8 mouse cellular contexts compared by ENCODE assay signal in genomic region chr12:52097650-52098070, GRCm38 (mm10). TPM values are rescaled to one million over a fixed set of nuclear protein-coding genes. Genes with fewer than 3 reads are reported as not detected.
DNase-seq lines count a peak whose midpoint lies in the region; ATAC-seq and TF ChIP-seq lines count a peak whose summit lies in the region.

Nubpl (plus strand) TSS chr12:52097737.

- H3K4me1 ChIP-seq in erythroblast, embryonic 14.5 days (ENCODE audit: control insufficient read depth) = peaks cover 6% of the 10 kb centered on the region
- H3K4me1 ChIP-seq in heart, embryonic 11.5 days (ENCODE audit: control insufficient read depth, insufficient read depth, low read length) = no peaks in the 10 kb centered on the region
- 0 out of 2 replicates have a peak, but pooled peaks cover 6% of the 10 kb centered on the region for H3K4me1 ChIP-seq in kidney, embryonic 16.5 days (ENCODE audit: insufficient read depth, low read length)
- no peaks in the 10 kb centered on the region; the same call in 1 of the 2 replicates for H3K4me1 ChIP-seq in liver, adult 2 months (ENCODE audit: control insufficient read depth, insufficient read depth, low read length)

- H3K4me3 ChIP-seq in C2C12 (ENCODE audit: insufficient read depth, poor library complexity, severe bottlenecking) (peak within 1 kb of the TSS; percentile 70), myocyte (peak within 1 kb of the TSS; percentile 29)
- H3K4me3 ChIP-seq in erythroblast, embryonic 14.5 days (replicated peaks) = peak within 1 kb of the TSS; percentile 79
- peak within 1 kb of the TSS; percentile 85 for H3K4me3 ChIP-seq in heart, embryonic 11.5 days (ENCODE audit: low read depth, low read length)
- H3K4me3 ChIP-seq in kidney, embryonic 16.5 days (ENCODE audit: low read length) = peak within 1 kb of the TSS; percentile 91
- peak within 1 kb of the TSS; percentile 99 for H3K4me3 ChIP-seq in liver, adult 2 months (ENCODE audit: insufficient read depth, low read depth, low read length)

- H3K27ac ChIP-seq in heart, embryonic 11.5 days (ENCODE audit: low read depth, low read length) = no peak within 1 kb of the TSS; the same call in 1 of the 2 replicates
- 0 out of 2 replicates have a peak within 1 kb of the TSS, but pooled peaks have one; percentile 48 for H3K27ac ChIP-seq in kidney, embryonic 16.5 days (ENCODE audit: low read length)
- no peak within 1 kb of the TSS for H3K27ac ChIP-seq in liver, adult 2 months (replicated peaks; ENCODE audit: insufficient read depth, low read depth, low read length)

- no peaks in the 10 kb centered on the region for H3K9me3 ChIP-seq in erythroblast, embryonic 14.5 days (ENCODE audit: control insufficient read depth, low read length)
- no peaks in the 10 kb centered on the region for H3K9me3 ChIP-seq in heart, embryonic 11.5 days (replicated peaks; ENCODE audit: control insufficient read depth, low read length)
- H3K9me3 ChIP-seq in kidney, embryonic 16.5 days (ENCODE audit: low read length) = no peaks in the 10 kb centered on the region

- H3K79me3 ChIP-seq in C2C12 (ENCODE audit: low read depth) = no peaks in the 10 kb centered on the region

- H3K4me2 ChIP-seq in heart, embryonic 11.5 days = peak within 1 kb of the TSS; percentile 68
- H3K4me2 ChIP-seq in kidney, embryonic 16.5 days (replicated peaks; ENCODE audit: low read depth, low read length) = peak within 1 kb of the TSS; percentile 62
- peak within 1 kb of the TSS; percentile 93 for H3K4me2 ChIP-seq in myocyte (ENCODE audit: low read depth)

- WGBS in heart, embryonic 11.5 days (ENCODE audit: insufficient replicate concordance) = under 1% methylated on average over 32 of the region's 32 CpGs
- 0% methylated on average over 32 of the region's 32 CpGs for WGBS in kidney, embryonic 16.5 days
- WGBS in liver, adult 2 months = under 1% methylated on average over 32 of the region's 32 CpGs

- peak; percentile 89 for ATAC-seq in heart, embryonic 11.5 days (replicated peaks; ENCODE audit: insufficient number of reproducible peaks, low FRiP score, low TSS enrichment)
- ATAC-seq in kidney, embryonic 16.5 days (ENCODE audit: low FRiP score, low TSS enrichment) = peak; percentile 99

- H3K36me3 ChIP-seq in C2C12 (ENCODE audit: control insufficient read depth, insufficient read depth) (no peaks in the 10 kb centered on the region), myocyte (ENCODE audit: control insufficient read depth, insufficient read depth) (no peaks in the 10 kb centered on the region)
- no peaks in the 10 kb centered on the region for H3K36me3 ChIP-seq in erythroblast, embryonic 14.5 days (ENCODE audit: control insufficient read depth)
- no peaks in the 10 kb centered on the region for H3K36me3 ChIP-seq in heart, embryonic 11.5 days (ENCODE audit: control insufficient read depth, insufficient read depth, low read length)
- no peaks in the 10 kb centered on the region for H3K36me3 ChIP-seq in kidney, embryonic 16.5 days (ENCODE audit: insufficient read depth, low read length)
- H3K36me3 ChIP-seq in liver, adult 2 months (ENCODE audit: control insufficient read depth, insufficient read depth, low read length) = no peaks in the 10 kb centered on the region
- no peaks in the 10 kb centered on the region for H3K36me3 ChIP-seq in splenic B cell, adult 2 months (ENCODE audit: control insufficient read depth, insufficient read depth, low read length, poor library complexity, severe bottlenecking)

- H3K9ac ChIP-seq in heart, embryonic 11.5 days (ENCODE audit: low read depth, low read length) = peak within 1 kb of the TSS; percentile 94
- H3K9ac ChIP-seq in kidney, embryonic 16.5 days (replicated peaks; ENCODE audit: low read length) = peak within 1 kb of the TSS; percentile 97
- peak within 1 kb of the TSS; percentile 97 for H3K9ac ChIP-seq in liver, adult 2 months (ENCODE audit: low read depth, low read length)

- H3K79me2 ChIP-seq in C2C12 (ENCODE audit: control insufficient read depth, insufficient read depth) (no peaks in the 10 kb centered on the region), myocyte (ENCODE audit: control insufficient read depth, insufficient read depth) (no peaks in the 10 kb centered on the region)
- no peaks in the 10 kb centered on the region for H3K79me2 ChIP-seq in liver, adult 2 months (ENCODE audit: control insufficient read depth, insufficient read depth, low read length)

- H3K27me3 ChIP-seq in C2C12 (ENCODE audit: control insufficient read depth, insufficient read depth, insufficient read length) = no peaks in the 10 kb centered on the region
- H3K27me3 ChIP-seq in erythroblast, embryonic 14.5 days (ENCODE audit: control insufficient read depth) = no peaks in the 10 kb centered on the region
- H3K27me3 ChIP-seq in heart, embryonic 11.5 days (ENCODE audit: control insufficient read depth, insufficient read depth, low read length) = no peaks in the 10 kb centered on the region
- H3K27me3 ChIP-seq in kidney, embryonic 16.5 days (ENCODE audit: insufficient read depth, low read length) = no peaks in the 10 kb centered on the region
- no peaks in the 10 kb centered on the region for H3K27me3 ChIP-seq in liver, adult 2 months (ENCODE audit: control insufficient read depth, insufficient read depth, low read length)
- no peaks in the 10 kb centered on the region for H3K27me3 ChIP-seq in myocyte (ENCODE audit: control insufficient read depth, insufficient read depth, insufficient read length)
- H3K27me3 ChIP-seq in splenic B cell, adult 2 months (ENCODE audit: control insufficient read depth, insufficient read depth, low read length, poor library complexity, severe bottlenecking) = no peaks in the 10 kb centered on the region

- DNase-seq in brain, embryonic 14.5 days (ENCODE audit: low read depth) = peak; percentile 98
- DNase-seq in liver, adult 2 months (ENCODE audit: extremely low read depth, low read depth, low spot score) = peak; percentile 79
- DNase-seq in splenic B cell, adult 2 months (ENCODE audit: low read depth, low spot score) = peak; percentile 95

- H3ac ChIP-seq in C2C12 (ENCODE audit: control insufficient read depth, insufficient read length, low read depth) (peak within 1 kb of the TSS; percentile 56), myocyte (ENCODE audit: control insufficient read depth, insufficient read length) (peak within 1 kb of the TSS; percentile 56)

- no peak for TF ChIP-seq CTCF in C2C12 (IDR thresholded peaks at IDR 0.05; ENCODE audit: control insufficient read depth, insufficient read depth, insufficient read length)
- TF ChIP-seq CTCF in brain, embryonic 14.5 days (IDR thresholded peaks at IDR 0.05; ENCODE audit: borderline replicate concordance, extremely low read depth, insufficient read depth, insufficient read length) = no peak
- TF ChIP-seq CTCF in liver, adult 2 months (IDR thresholded peaks at IDR 0.05; ENCODE audit: low read depth, low read length) = no peak

- TF ChIP-seq POLR2A in brain, embryonic 14.5 days (IDR thresholded peaks at IDR 0.05; ENCODE audit: borderline replicate concordance, extremely low read depth, insufficient read depth, insufficient read length, poor library complexity, severe bottlenecking) = peak; percentile 76; the same call in 1 of the 2 replicates
- TF ChIP-seq POLR2A in liver, adult 2 months (IDR thresholded peaks at IDR 0.05; ENCODE audit: extremely low read depth, insufficient read depth, low read length) = 0 out of 2 replicates have a peak, but pooled peaks have one; percentile 26
- TF ChIP-seq POLR2A in myocyte (IDR thresholded peaks at IDR 0.05; ENCODE audit: insufficient read length, low read depth) = peak; percentile 69

TF ChIP-seq in C2C12, 6 proteins besides CTCF, POLR2A, EP300 and RAD21:
- TF ChIP-seq MYOG (IDR thresholded peaks at IDR 0.05; ENCODE audit: control insufficient read depth, extremely low read depth, insufficient read length) (no peak), USF1 (IDR thresholded peaks at IDR 0.05; ENCODE audit: low read depth) (peak; percentile 65)

TF ChIP-seq in myocyte, 11 proteins besides CTCF, POLR2A, EP300 and RAD21:
- peak in 1 of 3 experiments; percentile 2 for TF ChIP-seq MYOD1 (IDR thresholded peaks at IDR 0.05; ENCODE audit: control insufficient read depth in 1 of 3, insufficient read length in 2 of 3, low read depth in 2 of 3)
- TF ChIP-seq TCF12 (IDR thresholded peaks at IDR 0.05; ENCODE audit: insufficient read depth, poor library complexity, severe bottlenecking) = no peak
- TF ChIP-seq TCF3 (IDR thresholded peaks at IDR 0.05; ENCODE audit: insufficient read length, low read depth) = no peak
- peak; percentile 73 for TF ChIP-seq SRF (IDR thresholded peaks at IDR 0.05; ENCODE audit: control insufficient read depth, insufficient read length, low read depth)

RNA-seq across cellular contexts. Expression of gene Nubpl, which starts in this region (rescaled TPM):
- polyA plus RNA-seq in C2C12 (2012; fragmentation: generic; extraction: Trizol) = 6.4 TPM
- polyA plus RNA-seq in brain, embryonic 14.5 days (2012; rRNA removed) = 3.8 and 4.4 TPM in 2 replicates
- polyA plus RNA-seq in erythroblast, embryonic 14.5 days (2012) = 0.38 and 0.46 TPM in 2 replicates
- polyA plus RNA-seq in heart, embryonic 11.5 days (2014; fragmentation: Nextera tagmentation; extraction: Ambion mirVana) = 10.9 and 11.7 TPM in 2 replicates
- polyA plus RNA-seq in kidney, embryonic 16.5 days (2015; fragmentation: Nextera tagmentation; extraction: Ambion mirVana) = 16.6 and 16.8 TPM in 2 replicates
- 5.6 and 8.2 TPM in 2 replicates for total RNA-seq in liver, adult 2 months (2014; rRNA removed)
- 5.6 and 7.7 TPM in 2 replicates for polyA plus RNA-seq in liver, adult 2 months (2012; rRNA removed)
- polyA plus RNA-seq in myocyte (2012; fragmentation: generic; extraction: Trizol) = 6.6 TPM

Comparison
In these comparisons a context has a peak if more than half of its experiments do, and no peak if none do; other contexts are left out.
1. H3K4me3 ChIP-seq: peak in every context shown above with its lines; median percentile 99 in liver, adult 2 months; 91 in kidney, embryonic 16.5 days; 85 in heart, embryonic 11.5 days; 79 in erythroblast, embryonic 14.5 days; 70 in C2C12; 29 in myocyte.
2. POLR2A ChIP-seq: peak in every context shown above with its lines; median percentile 76 in brain, embryonic 14.5 days; 69 in myocyte; 26 in liver, adult 2 months.